Mouse (Mus musculus): Measurements from ENCODE around the gene Cacna1c. TPM values are rescaled to one million over a fixed set of nuclear protein-coding genes. Genes with fewer than 3 reads are reported as not detected.

The Cacna1c gene
- polyA plus RNA-seq, 1 experiment from 2014 or later: 4.0 TPM

DNA sequence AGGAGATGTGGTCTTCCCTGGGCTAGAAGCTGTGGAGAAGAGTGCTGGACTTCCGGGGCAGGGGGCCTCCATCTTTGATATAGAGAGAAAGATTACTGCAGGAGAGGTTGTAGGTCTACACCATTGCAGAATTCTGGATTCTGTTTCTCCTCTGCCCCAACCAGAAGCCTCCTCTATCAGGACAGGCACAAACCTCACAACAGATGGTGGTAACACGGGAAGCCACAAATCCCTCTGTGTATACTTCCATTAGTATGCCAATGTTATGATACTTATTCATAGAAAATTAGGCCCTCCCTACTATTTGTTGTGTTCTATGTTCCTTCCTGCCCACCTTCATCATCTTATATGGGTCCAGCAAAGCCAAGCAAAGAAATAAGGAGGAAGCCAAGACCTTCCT lies 552.7 kb downstream of the Cacna1c start:
- ATAC-seq (ENCODE audit: insufficient read depth, low FRiP score, low read depth): no peak
- 85% methylated on average over 2 of the region's 2 CpGs for WGBS
- Histone ChIP-seq H3K4me1 (no peaks in the 10 kb centered on the region), H3K9me3 (no peaks in the 10 kb centered on the region), H3K9ac (no peak overlapping the region), H3K36me3 (no peaks in the 10 kb centered on the region), H3K4me3 (replicated peaks) (no peak overlapping the region), H3K4me2 (no peak overlapping the region), H3K27ac (no peak overlapping the region), H3K27me3 (replicated peaks) (no peaks in the 10 kb centered on the region)

DNA sequence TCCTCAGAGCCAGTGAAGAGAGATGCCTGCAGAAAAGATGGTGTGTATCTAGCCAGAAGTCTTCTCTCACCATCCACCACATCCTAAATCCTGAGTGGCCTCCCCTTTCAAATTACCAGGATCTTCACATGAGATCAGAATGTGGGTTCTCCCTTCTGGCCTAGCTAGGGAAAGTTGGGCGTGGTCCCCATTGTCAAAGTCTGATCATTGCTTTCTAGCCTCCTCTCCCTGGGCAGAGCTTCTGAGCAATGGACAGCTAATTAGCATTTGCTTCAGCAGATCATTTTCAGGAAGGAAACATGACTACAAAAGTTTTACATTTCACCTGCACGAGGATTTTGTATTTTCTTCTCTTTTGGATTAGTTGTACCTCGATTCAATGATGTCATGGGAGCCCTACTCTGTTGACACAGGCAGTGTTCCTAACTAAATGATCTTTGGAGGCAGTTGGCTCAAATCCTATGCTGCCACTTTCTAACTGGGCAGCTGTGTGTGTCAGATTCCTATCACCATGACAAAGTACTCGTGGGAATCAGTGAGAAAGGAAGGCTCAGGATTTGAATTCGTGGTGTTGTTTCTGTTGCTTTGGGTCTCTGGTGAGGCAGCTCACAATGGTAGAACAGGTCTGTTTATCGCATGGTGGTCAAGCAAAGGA lies 554.4 kb downstream of the Cacna1c start:
- Histone ChIP-seq H3K4me3 (replicated peaks) (no peak overlapping the region), H3K27me3 (replicated peaks) (no peaks in the 10 kb centered on the region), H3K27ac (no peak overlapping the region), H3K36me3 (no peaks in the 10 kb centered on the region), H3K4me1 (no peaks in the 10 kb centered on the region), H3K9ac (no peak overlapping the region), H3K4me2 (no peak overlapping the region), H3K9me3 (peaks cover 5% of the 10 kb centered on the region; the same call in 1 of the 2 replicates)
- WGBS: 71% methylated on average over 6 of the region's 6 CpGs
- no peak for ATAC-seq (ENCODE audit: insufficient read depth, low FRiP score, low read depth)

DNA sequence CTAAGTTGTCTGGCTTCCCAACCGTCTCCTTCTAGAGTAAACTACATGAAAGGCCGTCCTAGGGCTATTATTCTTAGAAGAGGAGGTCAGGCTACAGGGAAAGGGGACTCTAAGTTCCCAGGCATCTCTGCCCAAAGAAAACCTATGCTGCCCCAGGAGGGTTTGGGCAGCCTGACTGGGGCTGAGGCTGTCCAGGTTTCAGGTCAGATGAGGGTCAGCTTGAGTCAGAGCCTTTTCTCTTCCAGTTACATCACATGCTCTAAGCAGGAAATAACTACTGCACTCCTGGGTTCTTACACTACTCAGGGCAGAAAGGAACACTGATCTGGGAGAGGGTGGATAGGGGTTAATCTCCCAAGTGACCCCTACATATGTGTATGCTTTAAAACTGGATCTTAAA lies 556.4 kb downstream of the Cacna1c start:
- no peaks in the 10 kb centered on the region for H3K36me3 ChIP-seq
- no peaks in the 10 kb centered on the region for H3K4me1 ChIP-seq
- peaks cover 5% of the 10 kb centered on the region; the same call in 1 of the 2 replicates for H3K9me3 ChIP-seq
- 36% methylated on average over 2 of the region's 2 CpGs for WGBS
- H3K4me2 ChIP-seq: no peak overlapping the region
- no peak overlapping the region for H3K9ac ChIP-seq
- H3K4me3 ChIP-seq (replicated peaks): no peak overlapping the region
- no peak overlapping the region for H3K27ac ChIP-seq
- no peaks in the 10 kb centered on the region for H3K27me3 ChIP-seq (replicated peaks)
- no peak for ATAC-seq (ENCODE audit: insufficient read depth, low FRiP score, low read depth)

DNA sequence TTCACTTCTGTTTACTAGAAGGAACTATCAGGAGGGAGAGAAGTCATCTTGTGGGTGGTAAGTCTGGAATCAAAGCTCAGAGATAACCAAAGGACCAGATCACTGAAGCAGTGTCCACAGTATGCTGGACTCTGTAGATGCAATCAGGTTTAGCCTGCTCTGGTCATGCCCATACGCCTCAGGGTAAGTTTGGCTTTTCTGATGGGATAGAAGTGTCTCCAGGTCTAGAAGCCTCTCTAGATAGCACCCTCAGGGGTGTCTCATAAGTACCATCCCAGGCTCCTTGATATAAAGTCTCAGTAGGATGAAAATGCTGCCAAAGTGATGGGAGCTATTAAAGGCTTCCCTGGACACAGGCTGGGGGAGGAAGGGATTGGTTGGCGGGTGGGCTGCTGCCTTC lies 557.3 kb downstream of the Cacna1c start:
- Histone ChIP-seq H3K9ac (no peak overlapping the region), H3K27ac (no peak overlapping the region), H3K27me3 (replicated peaks) (no peaks in the 10 kb centered on the region), H3K9me3 (peaks cover 5% of the 10 kb centered on the region; the same call in 1 of the 2 replicates), H3K4me3 (replicated peaks) (no peak overlapping the region), H3K4me2 (no peak overlapping the region), H3K4me1 (no peaks in the 10 kb centered on the region), H3K36me3 (no peaks in the 10 kb centered on the region)
- WGBS: 88% methylated on average over 2 of the region's 2 CpGs
- ATAC-seq (ENCODE audit: insufficient read depth, low FRiP score, low read depth): no peak

DNA sequence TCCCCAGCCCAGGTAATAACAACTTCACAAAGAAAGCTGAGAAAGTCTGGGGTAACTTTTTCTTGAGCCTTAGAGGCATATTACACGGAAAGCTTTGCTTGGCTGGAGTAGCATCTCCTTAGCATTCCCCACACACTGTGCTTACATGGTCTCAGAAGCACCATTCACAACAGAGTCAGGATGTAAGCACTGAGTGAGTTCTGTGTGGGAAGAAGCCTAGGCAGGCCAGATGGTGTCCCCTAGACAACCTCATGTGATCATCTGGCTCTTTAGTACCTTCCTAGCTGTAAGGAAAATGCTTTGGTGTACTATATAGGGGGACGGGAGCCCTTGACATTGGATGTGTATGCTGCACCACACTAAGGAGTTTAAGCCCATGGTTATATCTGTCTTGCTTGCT lies 563.7 kb downstream of the Cacna1c start:
- H3K27ac ChIP-seq: no peak overlapping the region
- no peak overlapping the region for H3K9ac ChIP-seq
- H3K36me3 ChIP-seq: no peaks in the 10 kb centered on the region
- peaks cover 5% of the 10 kb centered on the region; the same call in 1 of the 2 replicates for H3K9me3 ChIP-seq
- H3K4me2 ChIP-seq: no peak overlapping the region
- no peaks in the 10 kb centered on the region for H3K4me1 ChIP-seq
- H3K4me3 ChIP-seq (replicated peaks): no peak overlapping the region
- no peaks in the 10 kb centered on the region for H3K27me3 ChIP-seq (replicated peaks)
- 83% methylated on average over 2 of the region's 2 CpGs for WGBS
- ATAC-seq (ENCODE audit: insufficient read depth, low FRiP score, low read depth): no peak

DNA sequence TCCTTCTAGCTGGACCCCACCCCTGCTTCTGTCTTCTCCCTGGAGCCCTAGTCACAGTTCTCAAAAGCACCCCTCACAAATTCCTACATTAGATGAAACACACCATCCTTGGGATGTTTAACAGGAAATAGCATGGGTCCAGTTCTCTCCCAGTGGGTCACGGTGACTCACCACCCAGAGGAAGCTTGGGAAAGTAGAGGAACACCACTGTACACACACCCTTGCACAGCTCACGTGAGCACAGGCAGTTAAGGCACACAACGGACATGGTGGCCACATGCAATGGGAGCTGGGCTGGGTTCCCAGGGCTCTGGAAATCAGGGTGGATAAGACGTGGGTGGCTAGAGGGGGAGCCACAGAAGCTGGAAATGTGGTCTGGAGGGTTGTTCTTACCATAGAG lies 566.2 kb downstream of the Cacna1c start:
- H3K27ac ChIP-seq: no peak overlapping the region
- no peak overlapping the region for H3K4me3 ChIP-seq (replicated peaks)
- no peak for ATAC-seq (ENCODE audit: insufficient read depth, low FRiP score, low read depth)
- no peak overlapping the region for H3K4me2 ChIP-seq
- no peaks in the 10 kb centered on the region for H3K9me3 ChIP-seq
- H3K36me3 ChIP-seq: no peaks in the 10 kb centered on the region
- no peaks in the 10 kb centered on the region for H3K4me1 ChIP-seq
- no peak overlapping the region for H3K9ac ChIP-seq
- 79% methylated on average over 4 of the region's 4 CpGs for WGBS
- no peaks in the 10 kb centered on the region for H3K27me3 ChIP-seq (replicated peaks)

DNA sequence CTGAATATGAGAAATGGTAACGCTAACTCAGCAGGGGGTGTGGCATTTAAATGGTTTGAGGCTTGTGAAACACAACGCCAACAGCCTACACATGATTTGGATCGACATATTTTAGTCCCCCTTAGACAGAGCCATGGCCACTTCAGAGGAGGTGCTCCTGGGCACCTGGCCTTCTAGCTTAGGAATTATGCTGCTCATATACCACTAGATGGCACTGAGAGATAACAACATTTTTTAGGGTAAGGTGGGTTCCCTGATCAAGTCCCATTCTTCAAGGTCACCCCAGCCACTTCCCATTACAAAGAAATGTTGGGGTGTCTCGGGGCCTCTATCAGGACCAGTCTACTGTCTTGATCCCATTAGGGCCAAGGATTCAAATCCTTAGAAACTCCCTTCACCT lies 570.0 kb downstream of the Cacna1c start:
- H3K9me3 ChIP-seq: no peaks in the 10 kb centered on the region
- H3K4me1 ChIP-seq: no peaks in the 10 kb centered on the region
- no peak overlapping the region for H3K27ac ChIP-seq
- ATAC-seq (ENCODE audit: insufficient read depth, low FRiP score, low read depth): no peak
- H3K9ac ChIP-seq: no peak overlapping the region
- H3K4me2 ChIP-seq: no peak overlapping the region
- 55% methylated on average over 4 of the region's 4 CpGs for WGBS
- H3K4me3 ChIP-seq (replicated peaks): no peak overlapping the region
- H3K36me3 ChIP-seq: no peaks in the 10 kb centered on the region
- no peaks in the 10 kb centered on the region for H3K27me3 ChIP-seq (replicated peaks)

DNA sequence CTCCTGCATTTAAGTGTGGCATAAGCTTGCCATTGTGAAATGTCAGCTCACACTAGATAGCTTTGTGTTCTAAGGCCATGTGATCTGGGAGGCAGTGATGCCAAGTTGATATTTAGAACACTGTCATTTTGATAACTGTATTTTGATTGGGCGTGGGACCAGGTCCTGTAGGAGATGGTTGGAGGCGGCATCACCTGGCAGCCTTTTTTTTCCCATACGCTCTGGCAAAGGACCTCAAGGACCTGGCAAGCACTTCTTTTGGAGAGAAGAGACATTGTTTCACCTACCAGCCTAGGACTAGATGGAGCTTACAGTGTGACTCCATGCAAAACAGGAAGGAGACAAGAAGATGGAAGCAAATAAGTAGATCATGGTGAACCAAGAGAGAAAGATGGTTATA lies 572.6 kb downstream of the Cacna1c start:
- Histone ChIP-seq H3K4me1 (no peaks in the 10 kb centered on the region), H3K9ac (no peak overlapping the region), H3K9me3 (no peaks in the 10 kb centered on the region), H3K27me3 (replicated peaks) (no peaks in the 10 kb centered on the region), H3K4me2 (no peak overlapping the region), H3K4me3 (replicated peaks) (no peak overlapping the region), H3K27ac (no peak overlapping the region), H3K36me3 (no peaks in the 10 kb centered on the region)
- ATAC-seq (ENCODE audit: insufficient read depth, low FRiP score, low read depth): no peak
- 94% methylated on average over 3 of the region's 3 CpGs for WGBS

DNA sequence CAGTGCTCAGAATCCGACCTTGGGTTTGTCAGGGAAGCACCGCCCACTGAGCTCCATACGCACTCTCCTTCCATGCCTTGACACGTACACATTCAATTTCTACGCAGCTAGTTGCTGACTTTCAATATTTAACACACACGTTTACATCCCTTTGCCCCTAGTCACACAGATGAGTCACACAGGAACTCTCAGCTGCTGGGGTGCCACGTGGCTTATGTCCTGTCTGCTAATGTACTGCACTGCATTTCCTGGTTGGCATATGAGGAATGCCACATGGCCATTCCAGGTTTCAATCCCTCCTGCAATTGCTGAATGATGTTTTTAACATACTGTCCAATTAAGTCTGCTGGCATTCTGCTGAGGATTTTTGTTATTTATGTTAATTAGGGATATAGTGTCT lies 574.4 kb downstream of the Cacna1c start:
- H3K9me3 ChIP-seq: no peaks in the 10 kb centered on the region
- H3K9ac ChIP-seq: no peak overlapping the region
- H3K4me1 ChIP-seq: no peaks in the 10 kb centered on the region
- no peak overlapping the region for H3K4me2 ChIP-seq
- no peaks in the 10 kb centered on the region for H3K36me3 ChIP-seq
- 32% methylated on average over 7 of the region's 7 CpGs for WGBS
- H3K27me3 ChIP-seq (replicated peaks): no peaks in the 10 kb centered on the region
- H3K4me3 ChIP-seq (replicated peaks): no peak overlapping the region
- peak; percentile 60; the same call in 1 of the 2 replicates for ATAC-seq (ENCODE audit: insufficient read depth, low FRiP score, low read depth)
- no peak overlapping the region for H3K27ac ChIP-seq

DNA sequence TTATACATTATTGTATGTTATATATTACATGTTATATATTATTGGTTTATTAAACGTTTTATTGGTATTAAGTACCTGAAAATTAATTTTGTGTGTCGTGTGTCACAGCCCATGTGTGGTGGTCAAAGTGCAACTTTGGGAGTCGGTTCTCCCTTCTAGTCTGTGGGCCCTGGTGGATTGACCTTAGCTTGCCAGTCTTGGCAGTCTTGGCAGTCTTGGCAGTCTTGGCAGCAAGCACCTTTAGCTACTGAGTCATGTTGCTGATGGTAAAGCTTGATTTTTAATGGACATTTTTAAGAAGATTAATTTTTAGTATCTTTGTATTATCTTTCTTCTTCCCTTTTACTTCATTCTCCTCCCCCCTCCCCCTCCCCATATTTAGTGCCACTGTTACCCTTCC lies 574.8 kb downstream of the Cacna1c start:
- 80% methylated on average over 3 of the region's 3 CpGs for WGBS
- Histone ChIP-seq H3K27ac (no peak overlapping the region), H3K9me3 (no peaks in the 10 kb centered on the region), H3K4me1 (no peaks in the 10 kb centered on the region), H3K4me2 (no peak overlapping the region), H3K9ac (no peak overlapping the region), H3K36me3 (no peaks in the 10 kb centered on the region), H3K4me3 (replicated peaks) (no peak overlapping the region), H3K27me3 (replicated peaks) (no peaks in the 10 kb centered on the region)
- no peak for ATAC-seq (ENCODE audit: insufficient read depth, low FRiP score, low read depth)

DNA sequence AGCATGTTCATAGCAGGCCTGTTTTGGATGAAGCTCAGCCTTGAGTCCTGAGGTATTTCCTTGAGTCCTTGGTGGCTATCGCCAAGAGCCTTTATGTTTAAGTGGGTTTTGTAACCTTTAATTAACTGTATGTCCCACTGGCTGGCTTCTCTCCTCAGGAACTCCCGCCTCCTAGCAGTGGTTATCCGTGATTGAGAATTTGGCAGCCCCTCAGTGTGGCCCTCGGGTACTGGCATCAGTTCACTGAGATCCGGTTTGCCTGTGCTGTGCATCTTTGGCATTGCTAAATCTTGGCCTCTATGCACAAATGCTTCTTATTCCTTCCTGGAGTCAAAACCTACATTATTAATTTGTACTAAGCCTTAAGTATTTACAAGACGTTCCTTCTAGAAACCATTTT lies 587.3 kb downstream of the Cacna1c start:
- Histone ChIP-seq H3K27ac (no peak overlapping the region), H3K36me3 (no peaks in the 10 kb centered on the region), H3K4me2 (no peak overlapping the region), H3K9ac (no peak overlapping the region), H3K4me1 (no peaks in the 10 kb centered on the region), H3K4me3 (replicated peaks) (no peak overlapping the region), H3K9me3 (no peaks in the 10 kb centered on the region), H3K27me3 (replicated peaks) (no peaks in the 10 kb centered on the region)
- WGBS: 89% methylated on average over 6 of the region's 6 CpGs
- no peak for ATAC-seq (ENCODE audit: insufficient read depth, low FRiP score, low read depth)

DNA sequence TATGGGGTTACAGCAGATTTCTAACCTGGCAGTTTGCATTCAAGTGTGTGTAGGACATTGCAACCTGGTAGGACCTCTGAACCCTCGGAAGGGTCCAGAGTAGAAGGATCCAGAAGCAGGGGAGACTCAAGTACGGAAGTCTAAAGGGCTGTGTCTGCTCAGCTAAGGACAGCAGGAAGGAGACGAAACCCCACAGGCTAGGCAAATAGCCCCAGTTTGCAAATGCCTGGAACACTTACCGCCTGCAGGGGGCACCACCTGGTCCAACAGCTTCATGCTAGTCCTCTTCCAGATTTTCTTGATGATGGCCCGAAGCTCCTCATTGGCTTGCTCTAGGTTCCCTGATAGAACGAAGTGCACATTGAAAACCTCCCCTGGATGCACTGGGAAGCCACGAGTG lies 590.2 kb downstream of the Cacna1c start:
- Histone ChIP-seq H3K27ac (no peak overlapping the region), H3K36me3 (no peaks in the 10 kb centered on the region), H3K9me3 (no peaks in the 10 kb centered on the region), H3K4me2 (no peak overlapping the region), H3K4me3 (replicated peaks) (no peak overlapping the region), H3K4me1 (no peaks in the 10 kb centered on the region), H3K9ac (no peak overlapping the region), H3K27me3 (replicated peaks) (no peaks in the 10 kb centered on the region)
- WGBS: 69% methylated on average over 7 of the region's 7 CpGs
- ATAC-seq (ENCODE audit: insufficient read depth, low FRiP score, low read depth): no peak

DNA sequence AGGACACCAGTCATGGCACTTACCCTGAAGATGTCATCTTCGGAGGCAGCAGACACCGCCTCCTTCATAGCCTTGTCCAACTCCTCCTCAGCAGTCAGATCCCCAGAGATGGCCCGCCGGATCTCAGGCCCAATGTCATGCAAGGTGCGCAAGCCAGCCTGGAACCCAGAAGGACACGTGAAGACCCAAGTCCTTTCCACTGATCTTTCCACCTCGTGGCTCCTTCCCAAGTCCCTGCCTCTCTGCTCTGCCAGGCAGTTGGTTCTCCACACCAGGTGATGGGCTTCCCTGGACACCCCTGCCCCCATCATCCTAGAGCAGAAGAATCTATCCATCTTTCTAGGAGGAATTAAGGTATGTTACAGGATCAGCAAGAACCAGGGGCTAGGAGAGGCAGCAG lies 592.4 kb downstream of the Cacna1c start:
- Histone ChIP-seq H3K4me1 (no peaks in the 10 kb centered on the region), H3K4me3 (replicated peaks) (no peak overlapping the region), H3K9ac (no peak overlapping the region), H3K9me3 (no peaks in the 10 kb centered on the region), H3K27me3 (replicated peaks) (no peaks in the 10 kb centered on the region), H3K27ac (no peak overlapping the region), H3K36me3 (no peaks in the 10 kb centered on the region), H3K4me2 (no peak overlapping the region)
- ATAC-seq (ENCODE audit: insufficient read depth, low FRiP score, low read depth): no peak
- WGBS: 91% methylated on average over 7 of the region's 7 CpGs

Data from stomach, embryonic 15.5 days (tissue).